Mouse (Mus musculus) heart, adult 2 months (tissue): ENCODE measurements at regions not wholly inside any gene's neighbourhood (a gene's known extent, or its start where the extent isn't known, plus 50 kb on each side); places are given as distances from the start of the nearest gene placed in this dataset.

Experiments used
- CTCF ChIP-seq: fragments of 200-600 bp; IDR thresholded peaks from 2 replicates; pipeline ENCODE4 v1.8.1; 2022; ENCODE audit warnings: antibody characterized with exemption, mild to moderate bottlenecking, moderate library complexity
- EP300 ChIP-seq: fragments of 200-500 bp; IDR thresholded peaks from 2 replicates; pipeline ENCODE4 v1.6.1; 2011; ENCODE audit warnings: low read depth, low read length, control low read depth; ENCODE audit not compliant: insufficient read depth
- POLR2A ChIP-seq: fragments of 200-500 bp; IDR thresholded peaks from 2 replicates; pipeline ENCODE4 v1.6.1; 2011; ENCODE audit warnings: mild to moderate bottlenecking, low read depth, low read length, control low read depth; ENCODE audit not compliant: insufficient read depth

DNA sequence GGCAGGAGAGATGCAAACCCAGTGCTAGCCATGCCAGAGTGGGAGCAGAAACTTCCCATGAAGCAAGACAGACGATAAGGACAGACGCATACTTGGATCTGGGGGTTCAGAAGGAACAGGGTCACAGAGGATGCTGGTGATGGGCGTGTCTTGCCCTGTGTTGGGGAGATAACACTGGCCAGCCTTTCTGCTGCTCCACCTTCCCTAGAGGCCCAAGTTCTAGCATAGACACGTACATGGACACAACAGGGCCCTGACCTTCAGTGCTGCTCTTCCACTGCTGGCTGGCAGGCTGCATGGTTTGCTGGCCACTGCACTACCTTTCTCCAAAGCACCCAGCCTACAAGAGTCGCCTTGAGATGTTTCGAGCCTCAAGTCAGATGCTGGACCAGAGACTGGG lies 76.4 kb upstream of the Nectin1 start:
- no peak for TF ChIP-seq POLR2A
- TF ChIP-seq CTCF, result no peak
- TF ChIP-seq EP300, result no peak
